Mouse (Mus musculus) kidney, embryonic 15.5 days (tissue): Measurements from ENCODE around the gene Cdk19. TPM values are rescaled to one million over a fixed set of nuclear protein-coding genes. Genes with fewer than 3 reads are reported as not detected.

ENCODE experiments used
- ATAC-seq: fragments of 200-750 bp; cut with Nextera tagmentation; replicated peaks from 2 replicates; pipeline ENCODE4 v1.8.0; 2017; ENCODE audit warnings: moderate TSS enrichment; ENCODE audit not compliant: low FRiP score
- H3K27ac ChIP-seq: fragments of 300-500 bp; sonication (generic); 2 replicates; pipeline ENCODE4 v1.5.1; 2015; ENCODE audit warnings: mild to moderate bottlenecking, inconsistent platforms
- H3K27me3 ChIP-seq: fragments of 300-500 bp; sonication (generic); 2 replicates; pipeline ENCODE4 v1.6.1; 2015; ENCODE audit warnings: inconsistent platforms
- H3K36me3 ChIP-seq: fragments of 300-500 bp; sonication (generic); 2 replicates; pipeline ENCODE4 v1.6.1; 2015; ENCODE audit warnings: inconsistent platforms
- H3K4me1 ChIP-seq: fragments of 300-500 bp; sonication (generic); 2 replicates; pipeline ENCODE4 v1.6.1; 2015; ENCODE audit warnings: inconsistent platforms
- H3K4me2 ChIP-seq: fragments of 300-500 bp; sonication (generic); 2 replicates; pipeline ENCODE4 v1.6.1; 2015; ENCODE audit warnings: moderate library complexity, mild to moderate bottlenecking, inconsistent platforms
- H3K4me3 ChIP-seq: fragments of 300-500 bp; sonication (generic); replicated peaks from 2 replicates; pipeline ENCODE4 v1.5.1; 2015; ENCODE audit warnings: mild to moderate bottlenecking, inconsistent platforms
- H3K9ac ChIP-seq: fragments of 300-500 bp; sonication (generic); 2 replicates; pipeline ENCODE4 v1.6.1; 2015; ENCODE audit warnings: mild to moderate bottlenecking, inconsistent platforms
- H3K9me3 ChIP-seq: fragments of 300-500 bp; sonication (generic); replicated peaks from 2 replicates; pipeline ENCODE4 v1.6.1; 2016; ENCODE audit warnings: inconsistent platforms
- WGBS: fragments of 180-500 bp; shearing (Covaris S2); methylation state at CpG from one replicate; pipeline ENCODE4 v1.1.7; 2015; ENCODE audit warnings: mixed read lengths; 5-methylcytosine and 5-hydroxymethylcytosine counted together
- polyA plus RNA-seq: library from polyadenylated mRNA; unstranded; fragments of >200 nt; fragmentation: Nextera tagmentation; extraction: Ambion mirVana; gene quantifications from 2 replicates; pipeline ENCODE4 v1.2.1, GENCODE M21; 2015

Cdk19 gene
- polyA plus RNA-seq, 1 experiment from 2014 or later, result 8.5 TPM

GRCm38 (mm10) chr10:40429081-40429480, 89.7 kb downstream of the Cdk19 start:
- no peak overlapping the region for H3K4me3 ChIP-seq
- H3K27me3 ChIP-seq, result no peaks in the 10 kb centered on the region
- H3K4me1 ChIP-seq, result peaks cover 10% of the 10 kb centered on the region
- WGBS, result 67% methylated on average over 2 of the region's 2 CpGs
- no peak overlapping the region for H3K4me2 ChIP-seq
- H3K9ac ChIP-seq, result no peak overlapping the region
- no peak for ATAC-seq
- H3K36me3 ChIP-seq, result no peaks in the 10 kb centered on the region
- no peak overlapping the region for H3K27ac ChIP-seq
- no peaks in the 10 kb centered on the region for H3K9me3 ChIP-seq

- no peaks in the 10 kb centered on the region for H3K27me3 ChIP-seq
- no peak overlapping the region for H3K4me3 ChIP-seq
- no peak overlapping the region for H3K27ac ChIP-seq
- no peaks in the 10 kb centered on the region for H3K36me3 ChIP-seq
- 97% methylated on average over 4 of the region's 4 CpGs for WGBS
- no peak overlapping the region for H3K9ac ChIP-seq
- H3K9me3 ChIP-seq, result no peaks in the 10 kb centered on the region
- no peak overlapping the region for H3K4me2 ChIP-seq
- ATAC-seq, result no peak
- peaks cover 9% of the 10 kb centered on the region for H3K4me1 ChIP-seq
Measured at GRCm38 (mm10) chr10:40430209-40430608, 90.8 kb downstream of the Cdk19 start.

GRCm38 (mm10) chr10:40431957-40432356, 92.6 kb downstream of the Cdk19 start:
- Histone ChIP-seq H3K27me3 (no peaks in the 10 kb centered on the region), H3K4me1 (no peaks in the 10 kb centered on the region), H3K36me3 (no peaks in the 10 kb centered on the region), H3K4me2 (no peak overlapping the region), H3K4me3 (no peak overlapping the region), H3K27ac (no peak overlapping the region), H3K9me3 (no peaks in the 10 kb centered on the region), H3K9ac (no peak overlapping the region)
- no peak for ATAC-seq
- WGBS, result 79% methylated on average over 3 of the region's 3 CpGs

GRCm38 (mm10) chr10:40432375-40432774, 93.0 kb downstream of the Cdk19 start:
- H3K27ac ChIP-seq, result no peak overlapping the region
- H3K9ac ChIP-seq, result no peak overlapping the region
- H3K4me1 ChIP-seq, result no peaks in the 10 kb centered on the region
- H3K9me3 ChIP-seq, result no peaks in the 10 kb centered on the region
- ATAC-seq, result no peak
- no peak overlapping the region for H3K4me3 ChIP-seq
- H3K4me2 ChIP-seq, result no peak overlapping the region
- WGBS, result 93% methylated on average over 9 of the region's 9 CpGs
- H3K36me3 ChIP-seq, result no peaks in the 10 kb centered on the region
- no peaks in the 10 kb centered on the region for H3K27me3 ChIP-seq

- Histone ChIP-seq H3K36me3 (no peaks in the 10 kb centered on the region), H3K4me3 (no peak overlapping the region), H3K27ac (no peak overlapping the region), H3K9me3 (no peaks in the 10 kb centered on the region), H3K9ac (no peak overlapping the region), H3K4me1 (peaks cover 3% of the 10 kb centered on the region; the same call in 1 of the 2 replicates), H3K4me2 (no peak overlapping the region), H3K27me3 (no peaks in the 10 kb centered on the region)
- WGBS, result 85% methylated on average over 12 of the region's 12 CpGs
- ATAC-seq, result no peak
Measured at GRCm38 (mm10) chr10:40435402-40435801, 96.0 kb downstream of the Cdk19 start.

- Histone ChIP-seq H3K4me3 (no peak overlapping the region), H3K27ac (no peak overlapping the region), H3K27me3 (no peaks in the 10 kb centered on the region), H3K9me3 (no peaks in the 10 kb centered on the region), H3K4me2 (no peak overlapping the region), H3K4me1 (peaks cover 3% of the 10 kb centered on the region; the same call in 1 of the 2 replicates), H3K9ac (no peak overlapping the region), H3K36me3 (no peaks in the 10 kb centered on the region)
- 92% methylated on average over 3 of the region's 3 CpGs for WGBS
- ATAC-seq, result no peak
Measured at GRCm38 (mm10) chr10:40437117-40437516, 97.8 kb downstream of the Cdk19 start.

GRCm38 (mm10) chr10:40440740-40441139, 101.4 kb downstream of the Cdk19 start:
- H3K36me3 ChIP-seq, result no peaks in the 10 kb centered on the region
- H3K4me2 ChIP-seq, result no peak overlapping the region
- H3K4me3 ChIP-seq, result no peak overlapping the region
- H3K27ac ChIP-seq, result no peak overlapping the region
- ATAC-seq, result no peak
- WGBS, result 69% methylated on average over 10 of the region's 10 CpGs
- no peaks in the 10 kb centered on the region for H3K27me3 ChIP-seq
- no peak overlapping the region for H3K9ac ChIP-seq
- H3K4me1 ChIP-seq, result peaks cover 3% of the 10 kb centered on the region; the same call in 1 of the 2 replicates
- no peaks in the 10 kb centered on the region for H3K9me3 ChIP-seq

- Histone ChIP-seq H3K9ac (no peak overlapping the region), H3K27ac (no peak overlapping the region), H3K9me3 (no peaks in the 10 kb centered on the region), H3K4me2 (no peak overlapping the region), H3K27me3 (no peaks in the 10 kb centered on the region), H3K36me3 (no peaks in the 10 kb centered on the region), H3K4me3 (no peak overlapping the region), H3K4me1 (peaks cover 4% of the 10 kb centered on the region)
- 89% methylated on average over 1 of the region's 1 CpGs for WGBS
- ATAC-seq, result no peak
Measured at GRCm38 (mm10) chr10:40442076-40442475, 102.7 kb downstream of the Cdk19 start.

- no peak for ATAC-seq
- no peak overlapping the region for H3K4me2 ChIP-seq
- H3K4me1 ChIP-seq, result peaks cover 14% of the 10 kb centered on the region
- peak overlapping the region; percentile 37 for H3K27ac ChIP-seq
- H3K36me3 ChIP-seq, result no peaks in the 10 kb centered on the region
- H3K4me3 ChIP-seq, result no peak overlapping the region
- no peaks in the 10 kb centered on the region for H3K27me3 ChIP-seq
- 68% methylated on average over 7 of the region's 7 CpGs for WGBS
- no peak overlapping the region for H3K9ac ChIP-seq
- H3K9me3 ChIP-seq, result no peaks in the 10 kb centered on the region
Measured at GRCm38 (mm10) chr10:40443371-40443770, 104.0 kb downstream of the Cdk19 start.

- ATAC-seq, result no peak
- WGBS, result 68% methylated on average over 6 of the region's 6 CpGs
- H3K4me2 ChIP-seq, result no peak overlapping the region
- H3K9ac ChIP-seq, result no peak overlapping the region
- no peaks in the 10 kb centered on the region for H3K9me3 ChIP-seq
- peak overlapping the region; percentile 37 for H3K27ac ChIP-seq
- H3K36me3 ChIP-seq, result no peaks in the 10 kb centered on the region
- H3K27me3 ChIP-seq, result no peaks in the 10 kb centered on the region
- peaks cover 14% of the 10 kb centered on the region for H3K4me1 ChIP-seq
- H3K4me3 ChIP-seq, result no peak overlapping the region
Measured at GRCm38 (mm10) chr10:40443806-40444357, 104.5 kb downstream of the Cdk19 start.

- Histone ChIP-seq H3K36me3 (no peaks in the 10 kb centered on the region), H3K4me2 (no peak overlapping the region), H3K4me1 (peaks cover 11% of the 10 kb centered on the region), H3K27me3 (no peaks in the 10 kb centered on the region), H3K9me3 (no peaks in the 10 kb centered on the region), H3K4me3 (no peak overlapping the region), H3K27ac (no peak overlapping the region), H3K9ac (no peak overlapping the region)
- WGBS, result 89% methylated on average over 4 of the region's 4 CpGs
- ATAC-seq, result no peak
Measured at GRCm38 (mm10) chr10:40444586-40444985, 105.2 kb downstream of the Cdk19 start.

GRCm38 (mm10) chr10:40446088-40446604, 106.8 kb downstream of the Cdk19 start:
- Histone ChIP-seq H3K9ac (no peak overlapping the region), H3K4me3 (no peak overlapping the region), H3K36me3 (no peaks in the 10 kb centered on the region), H3K4me1 (peaks cover 11% of the 10 kb centered on the region), H3K9me3 (no peaks in the 10 kb centered on the region), H3K27me3 (no peaks in the 10 kb centered on the region), H3K4me2 (no peak overlapping the region), H3K27ac (0 out of 2 replicates have a peak overlapping the region, but pooled peaks have one; percentile 13)
- 61% methylated on average over 3 of the region's 3 CpGs for WGBS
- no peak for ATAC-seq

- Histone ChIP-seq H3K9ac (no peak overlapping the region), H3K27ac (no peak overlapping the region), H3K4me2 (no peak overlapping the region), H3K27me3 (no peaks in the 10 kb centered on the region), H3K9me3 (no peaks in the 10 kb centered on the region), H3K4me1 (peaks cover 14% of the 10 kb centered on the region), H3K36me3 (no peaks in the 10 kb centered on the region), H3K4me3 (no peak overlapping the region)
- WGBS, result 52% methylated on average over 3 of the region's 3 CpGs
- no peak for ATAC-seq
Measured at GRCm38 (mm10) chr10:40446630-40447029, 107.3 kb downstream of the Cdk19 start.
